Mouse (Mus musculus) embryonic facial prominence, embryonic 10.5 days (tissue): Measurements from ENCODE around the gene BC030499. TPM values are rescaled to one million over a fixed set of nuclear protein-coding genes. Genes with fewer than 3 reads are reported as not detected.
A peak's percentile ranks its signal among the peaks of the same experiment; 100 is the strongest.

Source experiments
- DNase-seq: peaks from one replicate; pipeline ENCODE4 v3.0.0-alpha.2; 2017; ENCODE audit warnings: low spot score
- H3K27ac ChIP-seq: fragments of 300-500 bp; sonication (generic); replicated peaks from 2 replicates; pipeline ENCODE4 v1.5.1; 2016; ENCODE audit warnings: mild to moderate bottlenecking
- H3K27me3 ChIP-seq: fragments of 300-500 bp; sonication (generic); replicated peaks from 2 replicates; pipeline ENCODE4 v1.6.1; 2016; ENCODE audit warnings: low read depth, mild to moderate bottlenecking; ENCODE audit not compliant: poor library complexity, severe bottlenecking
- H3K36me3 ChIP-seq: fragments of 300-500 bp; sonication (generic); replicated peaks from 2 replicates; pipeline ENCODE4 v1.6.1; 2016; ENCODE audit warnings: mild to moderate bottlenecking, moderate library complexity
- H3K4me1 ChIP-seq: fragments of 300-500 bp; sonication (generic); 2 replicates; pipeline ENCODE4 v1.6.1; 2016
- H3K4me3 ChIP-seq: fragments of 300-500 bp; sonication (generic); 2 replicates; pipeline ENCODE4 v1.5.1; 2016; ENCODE audit warnings: mild to moderate bottlenecking, moderate library complexity
- H3K9me3 ChIP-seq: fragments of 300-500 bp; sonication (generic); 2 replicates; pipeline ENCODE4 v1.6.1; 2016; ENCODE audit warnings: mild to moderate bottlenecking
- WGBS: fragments of 180-500 bp; shearing (Covaris S2); methylation state at CpG from one replicate; pipeline ENCODE4 v1.1.7; 2016; 5-methylcytosine and 5-hydroxymethylcytosine counted together
- polyA plus RNA-seq: library from polyadenylated mRNA; unstranded; fragments of >200 nt; fragmentation: Nextera tagmentation; extraction: Ambion mirVana; gene quantifications from 2 replicates; pipeline ENCODE4 v1.2.1, GENCODE M21; 2016

The BC030499 gene
- polyA plus RNA-seq, 1 experiment from 2014 or later = 0.49 TPM

DNA sequence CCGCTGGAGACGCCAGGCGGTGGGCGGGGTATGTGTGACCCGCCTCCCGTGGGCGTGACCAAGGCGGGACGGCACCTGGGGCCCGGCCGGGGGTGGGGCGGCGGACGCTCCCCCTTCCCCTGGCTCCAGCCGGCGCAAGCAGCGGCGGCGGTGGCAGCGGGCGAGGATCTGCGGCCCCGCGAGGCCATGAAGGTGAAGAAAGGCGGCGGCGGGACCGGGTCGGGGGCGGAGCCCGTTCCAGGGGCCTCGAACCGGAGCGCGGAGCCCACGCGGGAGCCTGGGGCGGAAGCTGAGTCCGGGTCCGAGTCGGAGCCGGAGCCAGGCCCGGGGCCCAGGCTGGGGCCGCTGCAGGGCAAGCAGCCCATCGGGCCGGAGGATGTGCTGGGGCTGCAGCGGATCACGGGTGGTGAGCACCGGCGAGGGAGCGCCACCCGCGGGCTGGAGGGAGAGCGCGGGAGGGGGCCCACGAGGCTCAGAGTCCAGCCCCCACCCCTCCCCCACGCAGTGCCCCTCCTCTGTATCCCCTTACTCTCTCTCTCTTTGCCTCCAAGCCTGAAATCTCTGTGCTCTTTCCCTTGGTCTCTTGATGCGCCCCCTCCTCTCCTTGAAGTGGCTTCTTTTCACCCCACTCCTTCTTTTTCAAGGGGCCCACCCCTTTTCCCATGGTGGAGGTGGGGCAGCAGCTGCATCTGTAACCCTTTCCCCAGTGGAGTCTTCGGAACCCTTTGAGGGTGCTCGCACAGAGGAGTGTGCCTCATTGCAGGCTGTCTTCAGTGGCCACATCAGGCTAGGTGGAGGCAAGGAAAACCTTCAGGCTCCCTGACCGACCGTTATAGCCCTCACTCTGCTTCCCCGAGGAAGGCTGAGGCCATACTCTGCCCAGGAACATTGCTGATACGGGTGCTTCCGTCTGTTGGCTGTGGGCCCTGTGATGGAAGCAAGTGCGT is 53.0 kb downstream of the BC030499 start, which contains the start of gene Unc119:
TSS of gene Unc119 (plus strand) at position 102 of the 947 bp plus-strand sequence.
- H3K27ac ChIP-seq = peak within 1 kb of the TSS; percentile 97
- peaks cover 54% of the 10 kb centered on the region for H3K36me3 ChIP-seq
- no peaks in the 10 kb centered on the region for H3K27me3 ChIP-seq
- peaks cover 55% of the 10 kb centered on the region for H3K4me1 ChIP-seq
- H3K9me3 ChIP-seq = no peaks in the 10 kb centered on the region
- peak within 1 kb of the TSS; percentile 79 for H3K4me3 ChIP-seq
- whole genome bisulfite sequencing = 2% methylated on average over 66 of the region's 66 CpGs
- DNase-seq = peak; percentile 91

GRCm38 (mm10) chr11:78344328-78344889 is 53.8 kb downstream of the BC030499 start:
- Histone ChIP-seq H3K9me3 (no peaks in the 10 kb centered on the region), H3K4me1 (peaks cover 56% of the 10 kb centered on the region), H3K27me3 (no peaks in the 10 kb centered on the region), H3K4me3 (peak overlapping the region; percentile 79), H3K27ac (peak overlapping the region; percentile 97), H3K36me3 (peaks cover 54% of the 10 kb centered on the region)
- WGBS = 78% methylated on average over 6 of the region's 6 CpGs
- no peak for DNase-seq

DNA sequence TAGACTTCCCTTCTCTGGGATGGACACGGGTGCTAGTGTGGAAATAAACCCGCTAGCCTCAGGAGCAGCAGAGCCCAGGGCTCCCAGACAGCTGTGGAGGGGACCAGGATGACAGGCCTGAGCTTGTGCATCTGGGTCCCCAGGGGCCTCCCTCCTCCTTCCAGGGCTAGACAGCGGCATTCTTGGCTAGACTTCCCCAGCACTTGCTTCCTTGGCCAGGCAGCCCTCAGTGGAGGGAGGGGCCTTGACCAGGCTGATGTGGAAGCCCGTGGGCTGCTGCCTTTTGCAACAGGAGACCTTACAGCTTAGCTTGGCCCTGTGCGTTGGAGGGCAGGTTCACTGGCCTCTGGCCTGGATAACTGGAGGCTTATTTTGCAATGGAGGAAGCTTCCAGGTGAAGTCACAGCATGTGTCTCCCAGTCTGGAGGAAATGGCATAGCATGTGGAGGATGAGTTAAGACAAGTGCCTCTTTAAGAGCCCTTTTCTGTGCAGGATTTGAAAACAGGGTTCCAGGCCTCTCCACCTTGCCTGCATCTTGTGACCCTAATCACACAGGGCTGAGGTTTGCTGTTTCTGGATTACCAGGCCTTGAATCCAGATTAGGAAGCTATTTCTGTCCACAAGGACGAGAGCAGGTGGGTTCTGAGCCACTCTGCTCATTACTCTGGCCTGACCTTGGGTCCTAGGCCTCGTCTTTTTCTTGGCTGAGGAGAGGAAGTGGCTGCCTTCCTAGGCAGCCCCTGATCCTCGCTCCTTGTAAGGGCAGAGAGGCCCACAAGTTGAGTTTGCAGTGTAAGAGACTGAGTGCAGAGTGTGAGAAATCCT is 54.5 kb downstream of the BC030499 start:
- DNase-seq = peak; percentile 47
- H3K36me3 ChIP-seq = peaks cover 52% of the 10 kb centered on the region
- peak overlapping the region; percentile 37; the same call in 1 of the 2 replicates for H3K27ac ChIP-seq
- no peaks in the 10 kb centered on the region for H3K27me3 ChIP-seq
- no peaks in the 10 kb centered on the region for H3K9me3 ChIP-seq
- WGBS = 59% methylated on average over 8 of the region's 8 CpGs
- peak overlapping the region; percentile 79; the same call in 1 of the 2 replicates for H3K4me3 ChIP-seq
- H3K4me1 ChIP-seq = peaks cover 60% of the 10 kb centered on the region

DNA sequence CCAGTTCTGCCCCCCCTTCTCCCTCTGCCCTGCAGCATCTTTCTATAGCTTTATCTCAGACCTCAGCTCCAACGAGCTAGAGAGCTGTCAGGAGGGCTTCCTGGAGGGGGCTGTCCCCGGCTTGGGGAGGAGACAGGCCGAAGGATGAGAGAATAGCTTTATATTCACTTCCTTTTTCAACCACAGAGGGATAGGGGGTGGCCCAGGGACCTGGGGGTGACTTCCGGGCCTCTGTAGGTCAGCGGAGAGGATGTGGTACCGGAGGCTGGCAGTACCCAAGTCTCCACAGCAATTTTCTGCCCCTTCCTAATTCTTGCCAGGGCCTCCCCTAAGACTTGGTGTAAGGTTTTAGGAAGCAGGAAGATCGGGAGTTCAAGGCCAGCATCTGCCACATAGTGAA is 55.2 kb downstream of the BC030499 start:
- no peak for DNase-seq
- 78% methylated on average over 7 of the region's 7 CpGs for WGBS
- Histone ChIP-seq H3K36me3 (peaks cover 45% of the 10 kb centered on the region), H3K4me1 (peaks cover 60% of the 10 kb centered on the region), H3K27ac (0 out of 2 replicates have a peak overlapping the region, but pooled peaks have one; percentile 37), H3K9me3 (no peaks in the 10 kb centered on the region), H3K4me3 (0 out of 2 replicates have a peak overlapping the region, but pooled peaks have one; percentile 17), H3K27me3 (no peaks in the 10 kb centered on the region)

Other genes with a start within 250 kb of the BC030499 start
- gene Eral1, start 210.5 kb upstream of the BC030499 start, polyA plus RNA-seq = 40.9 and 41.5 TPM in 2 replicates
- gene Fam222b, start 196.2 kb upstream of the BC030499 start, polyA plus RNA-seq = 28.2 and 29.9 TPM in 2 replicates
- gene Traf4, start 125.3 kb upstream of the BC030499 start, polyA plus RNA-seq = 151 and 157 TPM in 2 replicates
- gene Nek8, start 114.2 kb upstream of the BC030499 start, polyA plus RNA-seq = 13.5 and 15.3 TPM in 2 replicates
- 8.8 and 9.2 TPM in 2 replicates for gene Tlcd1, start 114.1 kb upstream of the BC030499 start, polyA plus RNA-seq
- 1,123 and 1,138 TPM in 2 replicates for gene Rpl23a, start 107.3 kb upstream of the BC030499 start, polyA plus RNA-seq
- 107 and 123 TPM in 2 replicates for gene Rab34, start 102.4 kb upstream of the BC030499 start, polyA plus RNA-seq
- gene Proca1, start 97.4 kb upstream of the BC030499 start, polyA plus RNA-seq = 1.6 and 2.3 TPM in 2 replicates
- gene Sdf2, start 45.1 kb upstream of the BC030499 start, polyA plus RNA-seq = 43.5 and 44.9 TPM in 2 replicates
- 39.2 TPM in 2 replicates for gene Supt6, start 44.9 kb upstream of the BC030499 start, polyA plus RNA-seq
- gene 2610507B11Rik, start 29.1 kb upstream of the BC030499 start, polyA plus RNA-seq = 60.4 and 72.1 TPM in 2 replicates
- 65.7 and 73.1 TPM in 2 replicates for gene Spag5, start 10.7 kb downstream of the BC030499 start, polyA plus RNA-seq
- gene Aldoc, start 32.1 kb downstream of the BC030499 start, polyA plus RNA-seq = 3.0 and 3.2 TPM in 2 replicates
- 73.7 and 74.9 TPM in 2 replicates for gene Pigs, start 37.6 kb downstream of the BC030499 start, polyA plus RNA-seq
- gene Unc119, start 52.6 kb downstream of the BC030499 start, polyA plus RNA-seq = 67.7 and 69.1 TPM in 2 replicates
- 0.21 and 0.26 TPM in 2 replicates for gene Foxn1, start 95.7 kb downstream of the BC030499 start, polyA plus RNA-seq
- not detected in 2 replicates for gene Slc13a2, start 131.4 kb downstream of the BC030499 start, polyA plus RNA-seq
- gene Slc46a1, start 174.9 kb downstream of the BC030499 start, polyA plus RNA-seq = 14.9 and 18.4 TPM in 2 replicates
- 5.0 and 6.0 TPM in 2 replicates for gene Sarm1, start 206.9 kb downstream of the BC030499 start, polyA plus RNA-seq
- gene Vtn, start 208.2 kb downstream of the BC030499 start, polyA plus RNA-seq = 16.3 and 16.7 TPM in 2 replicates
- gene Sebox, start 212.6 kb downstream of the BC030499 start, polyA plus RNA-seq = not detected in 2 replicates
- 75.9 and 76.0 TPM in 2 replicates for gene Tmem199, start 221.3 kb downstream of the BC030499 start, polyA plus RNA-seq
- gene Poldip2, start 221.4 kb downstream of the BC030499 start, polyA plus RNA-seq = 175 and 178 TPM in 2 replicates
- gene Tnfaip1, start 245.5 kb downstream of the BC030499 start, polyA plus RNA-seq = 91.6 and 92.4 TPM in 2 replicates
- 84.2 and 95.2 TPM in 2 replicates for gene Ift20, start 245.5 kb downstream of the BC030499 start, polyA plus RNA-seq